Mouse (Mus musculus): Measurements from ENCODE around the gene Pcx.

DNA sequence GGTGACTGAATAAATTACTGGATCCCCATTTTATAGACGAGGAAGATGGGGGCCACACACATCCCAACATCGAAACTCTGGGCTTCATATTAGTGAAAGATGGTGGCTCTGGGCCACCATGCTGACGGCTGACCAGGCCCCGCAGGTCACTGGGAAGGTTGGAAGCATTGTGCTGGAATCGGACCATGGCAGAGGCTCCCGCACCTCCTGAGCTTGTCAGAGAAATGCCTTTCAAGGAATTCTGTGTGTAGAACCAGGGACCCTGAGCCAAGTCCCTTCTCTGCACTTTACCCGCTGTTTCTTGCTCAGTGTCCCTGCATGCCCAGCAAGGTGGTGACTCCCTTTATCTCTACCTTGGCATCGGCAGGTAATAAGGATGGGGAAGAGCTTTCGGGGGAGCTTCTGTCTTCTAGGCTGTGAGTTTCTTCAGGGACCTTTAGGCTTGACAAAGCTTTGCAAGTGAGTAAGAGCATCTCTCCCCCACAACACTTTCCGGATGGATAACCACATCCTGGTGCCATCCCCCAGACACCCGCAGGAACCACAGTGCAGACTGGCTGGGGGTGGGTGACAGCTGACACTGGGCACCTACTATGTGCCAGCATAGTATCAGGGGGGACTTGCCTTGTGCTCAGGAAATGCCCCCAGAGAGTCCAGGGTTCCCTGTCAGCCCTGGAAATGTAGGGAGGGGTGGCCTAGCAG is 34.9 kb upstream of the Pcx start:
- TF ChIP-seq EP300 (IDR thresholded peaks at IDR 0.05) (no peak), CTCF (IDR thresholded peaks at IDR 0.05) (no peak)
